Mouse (Mus musculus): ENCODE measurements at regions not wholly inside any gene's neighbourhood (a gene's known extent, or its start where the extent isn't known, plus 50 kb on each side); places are given as distances from the start of the nearest gene placed in this dataset.

DNA sequence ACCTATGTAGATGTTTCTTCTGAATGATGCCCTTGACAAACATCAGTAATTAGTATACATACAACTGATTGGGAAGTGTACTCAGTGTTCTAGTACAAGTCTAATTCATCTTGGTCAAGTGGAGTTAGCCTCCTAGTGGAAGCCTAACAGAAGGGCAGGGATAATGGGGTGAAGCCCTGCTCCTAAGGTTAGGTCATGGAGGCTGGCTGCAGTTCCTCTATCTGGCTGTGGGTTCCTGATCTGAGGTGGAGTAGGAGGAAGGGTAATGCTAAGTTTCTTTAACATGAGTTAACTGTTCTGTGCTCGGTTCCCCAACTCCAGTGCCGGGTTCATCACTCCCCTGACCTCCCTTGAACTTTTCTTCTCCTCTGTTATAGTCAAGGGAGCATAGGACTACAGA, 281.1 kb upstream of the Tle3 start:
- TF ChIP-seq CTCF (IDR thresholded peaks at IDR 0.05; ENCODE audit: extremely low read depth, insufficient read depth, low read length): no peak
- TF ChIP-seq POLR2A (IDR thresholded peaks at IDR 0.05; ENCODE audit: extremely low read depth, insufficient read depth, low read length): no peak
